Mouse (Mus musculus) neural tube, embryonic 12.5 days (tissue): ENCODE measurements around the gene Orm3. TPM values are rescaled to one million over a fixed set of nuclear protein-coding genes. Genes with fewer than 3 reads are reported as not detected.
A peak's percentile ranks its signal among the peaks of the same experiment; 100 is the strongest.
"Not testable (repeated sequence)": the region's sequence is repeated elsewhere in the genome, so short reads cannot be mapped to it uniquely, and the experiment has no call there.

Experiments used
- ATAC-seq: fragments of 200-750 bp; cut with Nextera tagmentation; 2 replicates; pipeline ENCODE4 v1.8.0; 2017; ENCODE audit warnings: low read depth, mild to moderate bottlenecking, moderate TSS enrichment, moderate library complexity; ENCODE audit not compliant: low FRiP score
- H3K27ac ChIP-seq: fragments of 300-500 bp; sonication (generic); 2 replicates; pipeline ENCODE4 v1.5.1; 2016
- H3K27me3 ChIP-seq: fragments of 300-500 bp; sonication (generic); replicated peaks from 2 replicates; pipeline ENCODE4 v1.6.1; 2016; ENCODE audit warnings: mild to moderate bottlenecking
- H3K36me3 ChIP-seq: fragments of 300-500 bp; sonication (generic); 2 replicates; pipeline ENCODE4 v1.6.1; 2016; ENCODE audit warnings: mild to moderate bottlenecking
- H3K4me1 ChIP-seq: fragments of 300-500 bp; sonication (generic); 2 replicates; pipeline ENCODE4 v1.6.1; 2016
- H3K4me2 ChIP-seq: fragments of 300-500 bp; sonication (generic); replicated peaks from 2 replicates; pipeline ENCODE4 v1.6.1; 2016; ENCODE audit warnings: mild to moderate bottlenecking
- H3K4me3 ChIP-seq: fragments of 300-500 bp; sonication (generic); 2 replicates; pipeline ENCODE4 v1.5.1; 2016
- H3K9ac ChIP-seq: fragments of 300-500 bp; sonication (generic); 2 replicates; pipeline ENCODE4 v1.6.1; 2016; ENCODE audit warnings: mild to moderate bottlenecking
- H3K9me3 ChIP-seq: fragments of 300-500 bp; sonication (generic); 2 replicates; pipeline ENCODE4 v1.6.1; 2016; ENCODE audit warnings: mild to moderate bottlenecking
- whole genome bisulfite sequencing: fragments of 180-500 bp; shearing (Covaris S2); methylation state at CpG from one replicate; pipeline ENCODE4 v1.1.7; 2016; 5-methylcytosine and 5-hydroxymethylcytosine counted together
- polyA plus RNA-seq: library from polyadenylated mRNA; unstranded; fragments of >200 nt; fragmentation: Nextera tagmentation; extraction: Ambion mirVana; gene quantifications from 2 replicates; pipeline ENCODE4 v1.2.1, GENCODE M21; 2016

Gene Orm3
- polyA plus RNA-seq, result not detected in 2 replicates

DNA sequence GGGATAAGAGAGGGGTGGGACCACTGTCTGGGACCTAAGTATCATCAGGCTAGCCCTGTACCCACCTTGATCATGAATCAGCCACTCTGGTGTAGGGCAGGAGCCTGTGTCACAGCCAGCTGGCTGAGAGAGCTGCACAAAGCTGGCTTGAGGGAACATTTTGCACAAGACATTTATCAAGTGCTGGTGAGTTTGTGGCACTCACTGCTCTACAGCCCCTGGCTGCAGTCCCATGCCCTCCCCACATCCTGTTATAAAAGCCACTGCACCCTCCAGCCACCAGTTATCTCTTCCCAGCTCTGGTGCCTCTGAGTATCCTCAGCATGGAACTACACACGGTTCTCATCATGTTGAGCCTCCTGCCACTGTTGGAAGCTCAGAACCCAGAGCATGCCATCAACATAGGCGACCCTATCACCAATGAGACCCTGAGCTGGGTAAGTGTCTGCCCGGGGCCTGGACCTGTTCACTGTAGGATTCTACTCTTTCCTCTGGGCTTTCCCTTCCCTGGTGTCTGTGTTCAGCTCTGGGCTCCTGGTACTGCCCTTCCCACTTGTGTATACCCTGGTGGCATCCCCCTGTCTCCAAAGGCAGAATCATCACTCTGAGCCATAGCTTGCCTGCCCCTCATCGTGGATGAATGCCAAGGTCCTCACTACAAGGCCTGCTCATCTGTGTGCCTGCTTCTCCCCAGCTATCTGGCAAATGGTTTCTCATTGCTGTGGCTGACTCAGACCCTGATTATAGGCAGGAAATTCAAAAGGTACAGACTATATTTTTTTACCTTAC is at the start of gene Orm3:
Gene Orm3, plus strand, starts transcription at position 286 of the 789 bp plus-strand sequence.
- Histone ChIP-seq H3K4me1 (no peaks in the 10 kb centered on the region), H3K27ac (no peak within 1 kb of the TSS), H3K4me2 (no peak within 1 kb of the TSS), H3K9ac (no peak within 1 kb of the TSS), H3K36me3 (no peaks in the 10 kb centered on the region), H3K27me3 (no peaks in the 10 kb centered on the region), H3K4me3 (no peak within 1 kb of the TSS), H3K9me3 (no peaks in the 10 kb centered on the region)
- 83% methylated on average over 4 of the region's 4 CpGs for WGBS
- no peak for ATAC-seq

DNA sequence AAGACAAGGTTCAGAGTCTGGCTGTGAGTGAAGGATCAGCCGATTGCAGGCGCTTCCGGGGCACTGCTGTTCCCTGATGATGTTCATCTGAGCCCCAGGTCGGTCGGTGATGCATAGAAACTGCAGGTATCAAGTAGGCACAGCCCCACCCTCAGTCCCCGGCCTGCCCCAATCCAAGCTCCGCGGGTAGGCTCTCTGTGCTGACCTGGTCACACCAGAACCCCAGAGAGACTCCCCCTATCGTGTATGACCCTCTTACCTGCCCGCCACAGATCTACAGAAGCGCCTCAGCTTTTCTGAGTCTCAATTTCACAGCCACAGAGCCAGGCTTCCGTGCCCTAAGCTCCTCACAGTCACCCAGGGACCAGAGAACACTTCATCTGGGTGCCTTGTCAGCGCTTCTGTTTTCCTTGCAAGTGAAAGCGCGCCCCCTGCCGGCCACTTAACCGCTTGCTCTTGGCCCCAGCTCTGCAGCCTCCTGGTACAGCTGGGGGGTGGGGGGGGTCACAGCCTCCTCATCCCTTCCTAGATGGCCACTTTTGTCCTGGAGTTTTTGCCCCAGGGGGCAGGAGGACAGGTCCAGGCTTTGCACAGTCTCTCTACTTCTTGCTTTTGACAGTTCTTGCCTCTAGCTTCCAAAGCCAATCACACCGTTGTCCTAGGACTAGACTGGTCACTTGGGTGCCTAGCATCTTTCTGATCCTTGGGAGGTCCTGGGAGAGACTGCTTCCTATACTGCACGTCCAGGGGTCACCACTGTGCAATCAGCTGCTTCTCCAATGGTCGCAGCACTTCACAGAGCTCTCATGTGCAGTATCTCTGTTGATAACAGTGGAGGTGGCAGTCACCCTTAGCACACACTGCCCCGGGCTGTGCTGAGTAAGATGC is 48.5 kb upstream of the Orm3 start:
- Histone ChIP-seq H3K4me1 (no peaks in the 10 kb centered on the region), H3K36me3 (no peaks in the 10 kb centered on the region), H3K4me2 (no peak overlapping the region), H3K9ac (no peak overlapping the region), H3K4me3 (no peak overlapping the region), H3K27ac (no peak overlapping the region), H3K27me3 (no peaks in the 10 kb centered on the region), H3K9me3 (no peaks in the 10 kb centered on the region)
- ATAC-seq, result peak; percentile 66
- 33% methylated on average over 21 of the region's 21 CpGs for WGBS

- Histone ChIP-seq H3K27me3 (no peaks in the 10 kb centered on the region), H3K27ac (no peak overlapping the region), H3K9me3 (no peaks in the 10 kb centered on the region), H3K4me1 (no peaks in the 10 kb centered on the region), H3K4me3 (no peak overlapping the region), H3K36me3 (no peaks in the 10 kb centered on the region), H3K4me2 (no peak overlapping the region), H3K9ac (no peak overlapping the region)
- no peak for ATAC-seq
- 79% methylated on average over 3 of the region's 3 CpGs for WGBS
Observed at GRCm38 (mm10) chr4:63308316-63308715, 47.6 kb upstream of the Orm3 start.

DNA sequence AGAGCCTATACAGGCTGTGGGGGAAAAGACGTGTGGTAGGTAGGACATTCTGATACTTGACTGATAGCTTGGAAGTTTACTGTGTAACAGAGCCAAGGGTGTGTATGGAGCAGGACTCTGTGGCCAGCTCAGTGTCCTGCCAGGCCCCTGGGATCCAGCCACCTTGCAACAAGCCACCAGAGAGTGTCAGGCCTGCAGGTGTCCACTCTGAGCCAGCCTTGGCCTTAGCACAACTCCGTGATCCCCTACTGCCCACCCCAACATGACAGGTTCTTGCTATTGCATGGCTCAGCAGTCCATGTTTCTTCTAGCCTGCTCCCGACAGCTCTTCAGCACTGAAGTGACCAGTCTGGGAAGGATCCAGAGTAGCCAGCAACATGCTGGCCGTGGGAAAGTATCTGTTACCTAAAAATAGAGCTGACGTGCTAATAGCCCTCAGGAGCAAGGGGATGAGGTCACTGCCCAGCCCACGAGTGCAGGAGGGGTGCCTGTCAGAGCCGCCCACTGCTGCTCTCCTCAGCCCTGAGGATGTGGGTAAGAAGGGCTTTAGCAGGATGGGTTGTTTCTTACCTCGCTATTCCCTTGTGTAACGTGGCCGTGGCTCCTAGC is 45.6 kb upstream of the Orm3 start:
- H3K4me3 ChIP-seq, result no peak overlapping the region
- no peaks in the 10 kb centered on the region for H3K4me1 ChIP-seq
- ATAC-seq, result no peak
- no peak overlapping the region for H3K4me2 ChIP-seq
- no peaks in the 10 kb centered on the region for H3K36me3 ChIP-seq
- no peak overlapping the region for H3K27ac ChIP-seq
- H3K9ac ChIP-seq, result no peak overlapping the region
- WGBS, result 72% methylated on average over 10 of the region's 10 CpGs
- no peaks in the 10 kb centered on the region for H3K27me3 ChIP-seq
- H3K9me3 ChIP-seq, result no peaks in the 10 kb centered on the region

DNA sequence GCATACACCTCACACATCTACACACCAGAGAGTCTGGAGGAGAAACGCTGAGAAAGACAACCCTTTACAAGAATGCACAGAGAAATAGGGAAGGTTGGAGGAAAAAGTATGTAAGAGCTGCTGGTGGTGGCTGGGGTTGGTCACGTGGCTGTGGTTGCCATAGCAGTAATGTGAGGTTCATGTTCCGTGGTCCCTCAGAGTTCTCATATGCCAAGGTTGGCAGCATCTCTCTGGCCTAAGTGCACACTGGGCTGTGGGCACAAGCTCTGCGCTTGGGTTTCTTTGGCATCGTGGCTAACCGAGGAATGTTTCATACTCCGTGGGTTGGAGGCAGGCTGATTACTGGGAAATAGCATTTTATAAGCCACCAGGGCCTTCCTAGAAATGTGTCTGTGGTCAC is 44.5 kb upstream of the Orm3 start:
- Histone ChIP-seq H3K27me3 (no peaks in the 10 kb centered on the region), H3K9me3 (no peaks in the 10 kb centered on the region), H3K9ac (no peak overlapping the region), H3K36me3 (no peaks in the 10 kb centered on the region), H3K4me2 (no peak overlapping the region), H3K27ac (no peak overlapping the region), H3K4me1 (no peaks in the 10 kb centered on the region), H3K4me3 (no peak overlapping the region)
- 94% methylated on average over 7 of the region's 7 CpGs for WGBS
- ATAC-seq, result no peak

DNA sequence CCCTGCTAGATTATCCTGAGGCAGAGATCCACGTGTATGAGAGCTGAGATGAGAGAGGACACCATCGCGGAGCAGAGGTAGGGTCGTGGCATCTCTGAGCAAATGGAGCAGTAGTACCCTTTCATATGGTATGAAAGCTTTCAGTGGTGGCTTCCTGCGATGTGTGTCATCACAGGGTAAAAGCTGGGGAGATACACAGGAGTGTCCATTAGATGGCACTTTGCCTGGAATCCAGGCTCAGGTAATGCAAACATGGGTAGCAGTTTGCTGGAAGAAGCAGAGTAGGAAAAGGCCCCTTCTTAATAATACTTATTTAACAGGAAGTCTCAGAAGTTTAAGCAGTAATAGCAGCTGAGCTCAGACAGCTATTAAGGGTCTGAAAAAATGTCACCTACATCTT is 41.9 kb upstream of the Orm3 start:
- Histone ChIP-seq H3K4me3 (no peak overlapping the region), H3K9ac (no peak overlapping the region), H3K9me3 (no peaks in the 10 kb centered on the region), H3K4me1 (no peaks in the 10 kb centered on the region), H3K36me3 (no peaks in the 10 kb centered on the region), H3K4me2 (no peak overlapping the region), H3K27ac (no peak overlapping the region), H3K27me3 (no peaks in the 10 kb centered on the region)
- ATAC-seq, result no peak
- WGBS, result 79% methylated on average over 5 of the region's 5 CpGs

DNA sequence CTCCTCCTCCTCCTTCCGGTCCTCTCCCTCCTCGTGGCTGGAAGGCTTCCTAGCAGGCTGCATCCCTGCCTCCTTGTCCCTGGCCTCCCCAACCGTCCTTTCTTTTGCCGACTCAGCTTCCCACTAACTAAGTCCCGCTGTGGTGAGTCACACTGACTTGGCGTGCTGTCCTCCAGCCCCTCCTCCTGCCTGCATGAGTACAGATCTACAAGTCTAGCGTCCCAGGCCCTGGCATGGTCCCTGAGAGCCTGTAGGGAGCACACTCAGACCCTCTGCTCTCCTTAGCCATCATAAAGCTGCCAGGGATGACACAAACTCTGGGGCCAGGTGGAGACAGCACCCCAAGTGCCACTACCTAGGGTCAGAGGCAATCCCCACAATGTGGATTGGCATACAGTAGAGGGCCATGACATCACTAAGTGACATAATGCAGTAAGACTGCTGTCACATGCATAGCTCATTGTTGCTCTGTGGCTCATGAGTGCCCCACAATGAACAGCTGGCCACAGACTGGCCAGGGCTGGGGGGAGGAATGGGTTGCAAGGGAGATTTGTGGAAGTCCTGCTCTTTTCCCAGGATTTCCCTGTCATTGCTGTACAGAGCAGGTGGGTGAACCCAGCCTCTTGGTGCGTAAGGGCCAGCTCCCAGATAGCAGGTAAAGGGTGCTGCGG is 39.8 kb upstream of the Orm3 start:
- Histone ChIP-seq H3K4me2 (no peak overlapping the region), H3K4me3 (no peak overlapping the region), H3K27ac (no peak overlapping the region), H3K9ac (no peak overlapping the region), H3K27me3 (no peaks in the 10 kb centered on the region), H3K4me1 (no peaks in the 10 kb centered on the region), H3K36me3 (no peaks in the 10 kb centered on the region), H3K9me3 (no peaks in the 10 kb centered on the region)
- 75% methylated on average over 9 of the region's 9 CpGs for WGBS
- ATAC-seq, result peak; percentile 38; the same call in 1 of the 2 replicates

DNA sequence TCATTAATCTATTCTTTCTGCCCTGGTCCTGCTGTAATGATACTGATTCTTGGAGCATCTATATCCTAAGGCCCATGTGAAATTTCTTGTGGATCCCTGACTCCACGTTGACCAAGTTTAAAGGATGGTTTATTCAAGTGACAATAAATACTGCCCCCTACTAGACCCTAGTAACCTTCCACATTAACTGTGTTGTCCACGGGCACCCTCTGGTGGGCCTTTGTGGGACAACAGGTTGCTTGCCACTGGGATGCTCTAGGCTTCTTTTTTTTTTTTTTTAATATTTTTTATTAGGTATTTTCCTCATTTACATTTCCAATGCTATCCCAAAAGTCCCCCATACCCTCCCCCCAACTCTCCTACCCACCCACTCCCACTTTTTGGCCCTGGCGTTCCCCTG is 36.4 kb upstream of the Orm3 start:
- not testable (repeated sequence) for H3K27ac ChIP-seq, H3K4me1 ChIP-seq, H3K4me3 ChIP-seq, H3K4me2 ChIP-seq, H3K9me3 ChIP-seq, H3K36me3 ChIP-seq, H3K27me3 ChIP-seq, ATAC-seq, H3K9ac ChIP-seq
- 34% methylated on average over 3 of the region's 3 CpGs for WGBS

DNA sequence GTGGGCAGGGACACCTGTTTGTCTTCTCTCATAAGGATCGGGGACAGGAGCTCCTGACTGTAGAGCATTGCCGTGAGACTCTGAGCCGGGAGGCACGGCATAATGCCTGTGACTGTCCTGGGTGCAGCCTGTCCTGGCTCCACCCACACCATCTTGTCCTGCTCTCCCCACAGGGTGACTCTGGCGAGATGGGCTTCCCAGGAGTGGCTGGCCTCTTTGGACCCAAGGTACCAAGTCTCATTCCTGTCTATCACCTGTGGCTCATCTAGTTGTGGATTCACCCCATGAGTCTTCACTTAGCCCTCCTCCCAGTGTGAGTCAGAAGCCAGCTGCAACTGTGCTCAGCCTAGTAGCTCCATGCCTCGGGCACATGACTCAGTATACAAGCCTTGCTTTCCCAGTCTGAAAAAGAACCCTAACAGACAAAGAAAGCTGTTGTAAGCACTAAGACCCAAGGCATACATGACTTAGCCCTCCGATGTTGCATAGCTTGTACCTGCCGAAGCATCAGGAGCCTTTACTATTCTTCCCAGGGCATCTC is 32.6 kb upstream of the Orm3 start:
- Histone ChIP-seq H3K27me3 (no peaks in the 10 kb centered on the region), H3K9ac (no peak overlapping the region), H3K9me3 (no peaks in the 10 kb centered on the region), H3K27ac (no peak overlapping the region), H3K4me3 (no peak overlapping the region), H3K4me1 (no peaks in the 10 kb centered on the region), H3K36me3 (no peaks in the 10 kb centered on the region; the same call in 1 of the 2 replicates), H3K4me2 (no peak overlapping the region)
- 80% methylated on average over 8 of the region's 8 CpGs for WGBS
- no peak for ATAC-seq

GRCm38 (mm10) chr4:63333403-63333802 is 22.6 kb upstream of the Orm3 start:
- WGBS, result over 99% methylated on average over 4 of the region's 4 CpGs
- H3K9ac ChIP-seq, result no peak overlapping the region
- H3K27ac ChIP-seq, result no peak overlapping the region
- H3K4me1 ChIP-seq, result no peaks in the 10 kb centered on the region
- no peak for ATAC-seq
- no peaks in the 10 kb centered on the region for H3K27me3 ChIP-seq
- H3K9me3 ChIP-seq, result no peaks in the 10 kb centered on the region
- no peak overlapping the region for H3K4me3 ChIP-seq
- no peak overlapping the region for H3K4me2 ChIP-seq
- no peaks in the 10 kb centered on the region for H3K36me3 ChIP-seq

GRCm38 (mm10) chr4:63338414-63339076 is 17.4 kb upstream of the Orm3 start:
- ATAC-seq, result no peak
- no peaks in the 10 kb centered on the region for H3K4me1 ChIP-seq
- no peaks in the 10 kb centered on the region for H3K36me3 ChIP-seq
- WGBS, result 81% methylated on average over 3 of the region's 3 CpGs
- H3K4me2 ChIP-seq, result no peak overlapping the region
- no peaks in the 10 kb centered on the region for H3K9me3 ChIP-seq
- no peak overlapping the region for H3K4me3 ChIP-seq
- no peak overlapping the region for H3K27ac ChIP-seq
- H3K9ac ChIP-seq, result no peak overlapping the region
- H3K27me3 ChIP-seq, result no peaks in the 10 kb centered on the region
